Mouse (Mus musculus) G1E-ER4 (cell line): ENCODE data around the gene Usp35. TPM values are rescaled to one million over a fixed set of nuclear protein-coding genes. Genes with fewer than 3 reads are reported as not detected.

Experiments
- GATA1 ChIP-seq: IDR thresholded peaks from one replicate; pipeline ENCODE4 v1.8.0; 2012; ENCODE audit warnings: low read length, inconsistent platforms
- polyA plus RNA-seq: library from polyadenylated mRNA; stranded (reverse); fragments of >175 nt; gene quantifications from 2 replicates; pipeline ENCODE4 v1.2.3, GENCODE M21; 2012

Usp35 gene
- polyA plus RNA-seq, 1 experiment, result 0.21 TPM

DNA sequence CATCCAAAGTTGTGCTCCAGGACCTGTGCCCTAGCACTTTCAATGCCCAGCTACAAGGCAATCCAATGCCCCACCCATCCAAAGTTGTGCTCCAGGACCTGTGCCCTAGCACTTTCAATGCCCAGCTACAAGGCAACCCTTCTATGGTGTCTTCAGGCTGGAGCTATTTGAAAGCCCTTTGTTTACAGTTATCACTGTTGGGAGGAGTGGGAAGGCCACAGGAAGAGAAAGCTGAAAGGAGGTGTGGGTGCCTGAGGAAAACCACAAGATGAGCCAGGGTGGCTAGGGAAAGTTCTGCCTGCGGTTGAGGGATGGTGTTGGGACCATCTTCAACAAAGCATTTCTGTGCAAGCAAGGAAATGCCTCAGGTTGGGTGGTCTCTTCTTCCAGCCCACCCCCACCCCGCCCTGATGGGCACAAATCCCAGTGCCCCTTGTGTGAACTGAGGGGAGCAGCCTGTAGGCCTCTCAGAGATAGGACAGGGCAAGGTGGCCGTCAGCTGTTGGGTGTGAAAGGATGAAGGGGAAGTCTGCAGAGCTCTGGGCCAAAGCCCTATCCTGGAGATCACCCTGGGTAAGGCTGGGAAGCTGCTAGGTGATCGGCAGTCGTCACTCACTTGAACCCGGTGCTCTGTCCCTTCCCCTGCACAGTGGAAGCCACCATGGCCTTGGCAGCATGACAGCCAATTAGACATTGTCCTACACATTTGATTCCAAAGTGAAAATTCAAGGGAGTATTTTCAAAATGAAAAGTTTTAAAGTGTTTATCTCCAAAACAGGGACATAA lies 1.5 kb upstream of the Usp35 start:
- no peak for TF ChIP-seq GATA1

DNA sequence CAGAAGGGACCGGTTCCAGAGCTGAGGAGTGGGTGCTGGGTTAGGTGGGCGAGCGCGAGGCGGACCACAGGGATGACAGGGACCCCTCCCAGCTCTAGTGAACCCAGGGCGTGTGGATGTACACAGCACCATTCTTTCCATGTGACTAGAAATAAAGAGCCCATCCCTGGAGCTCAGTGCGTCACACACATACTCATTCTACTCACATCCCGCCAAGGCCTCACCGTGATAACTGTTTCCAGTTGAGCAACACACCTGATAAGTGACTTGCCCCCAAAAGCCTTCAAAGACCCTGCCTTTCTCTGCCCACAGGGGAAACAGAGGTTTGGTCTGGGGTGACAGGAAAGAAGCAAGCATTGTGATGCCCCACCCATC lies 834 bp upstream of the Usp35 start:
- TF ChIP-seq GATA1, result no peak

DNA sequence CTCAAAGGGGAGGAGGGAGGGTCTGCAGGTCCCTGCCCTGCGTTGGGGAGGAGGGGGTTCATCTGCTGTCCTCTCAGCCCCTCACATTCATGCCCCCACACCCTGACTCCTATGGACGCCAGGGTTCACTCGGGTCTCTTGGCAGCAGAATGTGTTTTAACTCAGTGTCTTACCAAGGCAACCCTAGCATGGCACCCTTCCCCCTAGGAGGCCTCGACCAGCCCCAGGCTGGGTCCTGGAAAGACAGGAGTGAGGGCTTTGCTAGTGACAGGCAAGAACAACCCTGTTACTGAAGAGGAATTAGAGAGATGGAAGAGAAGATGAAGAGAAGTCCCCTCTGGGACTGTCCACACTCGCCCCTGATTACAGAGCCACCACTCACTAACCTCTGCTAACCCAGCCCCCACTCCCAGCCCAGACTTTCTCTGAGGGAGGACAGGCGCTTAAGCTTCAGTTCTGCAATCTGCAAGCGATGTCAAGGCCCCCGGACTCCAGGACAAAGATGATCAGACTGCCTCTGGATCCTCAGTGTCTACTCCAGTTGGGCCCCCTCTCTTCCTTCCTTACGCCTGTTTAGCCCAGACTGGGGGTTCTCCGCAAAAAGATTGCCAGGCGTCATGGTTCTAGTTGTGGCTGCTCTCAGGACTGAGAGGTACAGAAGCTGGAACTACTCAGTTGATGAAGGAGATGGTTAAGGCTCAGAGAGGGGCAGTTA lies 732 bp downstream of the Usp35 start:
- no peak for TF ChIP-seq GATA1

DNA sequence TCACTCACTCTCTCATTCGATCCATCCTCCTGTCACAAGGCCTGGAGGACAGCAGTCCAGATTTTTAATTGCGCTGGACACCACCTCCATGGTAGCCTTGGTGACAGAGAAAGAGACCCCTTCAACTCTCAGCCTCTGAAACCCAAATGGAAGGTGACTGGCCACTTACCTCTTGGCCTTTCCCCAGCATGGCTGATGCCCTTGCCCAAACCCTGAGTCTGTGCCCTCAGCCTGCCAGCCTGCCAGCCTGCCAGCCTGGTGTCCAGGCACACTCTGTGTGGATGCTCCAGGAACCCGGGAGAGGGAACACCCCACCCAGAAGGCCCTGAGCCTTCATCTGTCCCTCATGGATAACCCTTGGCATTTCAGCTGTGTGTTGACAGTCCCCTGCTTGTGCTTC lies 2.1 kb downstream of the Usp35 start:
- TF ChIP-seq GATA1, result no peak

DNA sequence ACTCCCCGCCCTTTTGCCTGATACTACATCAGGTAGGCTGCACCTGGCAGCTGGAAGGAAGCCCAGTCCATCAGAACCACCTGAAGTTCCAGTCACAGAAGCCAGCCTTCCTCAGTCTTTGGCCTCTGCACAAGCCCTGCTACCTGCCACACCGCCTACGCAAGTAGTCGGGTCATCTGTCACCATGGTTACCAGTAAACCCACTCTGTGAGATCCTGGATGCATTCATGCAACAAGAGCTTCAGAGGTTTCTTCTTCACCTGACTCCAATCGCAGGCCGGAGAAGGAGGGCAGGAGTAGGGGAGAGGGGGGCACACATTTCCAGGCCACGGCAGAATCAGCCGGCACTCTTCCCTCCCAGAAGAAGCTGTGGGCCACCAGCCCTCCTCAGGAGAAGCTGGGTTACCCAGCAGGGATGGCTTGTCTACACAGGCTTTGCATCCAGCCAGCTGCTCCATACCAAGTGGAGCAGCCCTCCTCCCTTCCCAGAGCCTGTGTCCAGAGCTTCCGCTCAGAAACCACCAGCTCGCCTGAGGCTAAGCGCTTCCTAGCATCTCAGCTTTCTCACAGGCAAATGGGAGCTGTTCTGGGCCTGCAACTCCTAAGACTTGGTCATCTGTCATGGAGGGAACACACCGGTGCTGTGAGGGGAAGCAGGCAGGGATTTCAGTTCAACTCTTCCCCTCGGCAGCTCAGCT lies 2.8 kb downstream of the Usp35 start:
- no peak for TF ChIP-seq GATA1

DNA sequence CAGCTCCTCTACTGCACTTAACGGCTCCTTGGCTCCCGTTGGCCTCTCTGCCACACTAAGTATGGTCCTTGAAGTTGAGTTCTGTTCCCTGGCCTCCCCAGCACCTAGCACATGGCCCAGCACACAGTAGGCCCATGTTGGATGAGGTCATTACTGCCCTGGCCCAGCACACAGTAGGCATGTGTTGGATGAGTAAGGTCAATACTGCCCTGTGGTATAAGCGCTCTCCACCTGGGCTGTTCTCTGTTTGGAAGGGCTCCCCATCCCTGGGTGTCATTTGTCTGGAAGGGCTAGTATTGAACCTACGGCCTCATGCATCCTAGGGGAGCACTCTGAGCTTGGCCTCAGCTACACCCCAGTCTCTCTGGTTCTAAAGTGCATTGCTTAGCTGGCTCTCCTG lies 4.4 kb downstream of the Usp35 start:
- TF ChIP-seq GATA1, result no peak

DNA sequence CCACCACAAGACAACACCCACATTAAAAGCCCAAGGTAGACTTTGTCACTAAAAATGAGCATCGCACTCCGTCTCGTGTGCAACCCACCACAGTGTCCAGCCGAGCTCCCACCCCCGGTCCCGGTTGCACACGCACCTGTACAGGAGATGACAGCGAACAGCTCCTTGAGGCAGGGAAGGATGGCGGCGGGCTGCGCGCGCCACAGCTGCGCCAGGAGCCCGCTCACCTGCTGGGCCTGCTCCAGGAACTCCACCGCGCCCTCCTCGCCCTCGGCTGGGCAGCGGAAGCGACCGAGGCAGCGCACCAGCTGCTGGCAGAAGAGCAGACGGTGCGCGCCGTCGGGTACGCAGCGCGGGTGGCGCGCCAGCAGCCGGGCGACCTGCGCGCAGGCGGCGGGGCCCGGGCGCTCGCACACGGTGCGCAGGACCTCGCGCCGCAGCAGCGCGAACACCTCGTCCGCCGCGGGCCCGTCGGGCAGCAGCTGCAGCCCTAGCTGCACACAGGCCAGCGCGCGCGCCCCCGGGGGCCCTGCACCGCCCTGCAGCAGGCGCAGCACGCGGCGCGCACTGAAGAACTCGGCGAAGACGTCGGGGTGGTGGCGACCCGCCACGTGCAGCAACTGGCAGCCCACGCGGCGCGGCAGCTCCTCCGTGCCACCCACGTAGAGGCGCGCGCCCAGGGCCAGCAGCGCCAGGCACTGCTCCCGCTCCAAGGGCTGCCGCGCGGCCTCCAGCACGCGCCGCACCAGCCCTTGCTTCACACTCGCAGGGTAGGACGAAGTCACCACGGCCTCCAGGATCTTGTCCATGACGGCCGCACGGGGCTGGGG lies 6.4 kb downstream of the Usp35 start:
- no peak for TF ChIP-seq GATA1

DNA sequence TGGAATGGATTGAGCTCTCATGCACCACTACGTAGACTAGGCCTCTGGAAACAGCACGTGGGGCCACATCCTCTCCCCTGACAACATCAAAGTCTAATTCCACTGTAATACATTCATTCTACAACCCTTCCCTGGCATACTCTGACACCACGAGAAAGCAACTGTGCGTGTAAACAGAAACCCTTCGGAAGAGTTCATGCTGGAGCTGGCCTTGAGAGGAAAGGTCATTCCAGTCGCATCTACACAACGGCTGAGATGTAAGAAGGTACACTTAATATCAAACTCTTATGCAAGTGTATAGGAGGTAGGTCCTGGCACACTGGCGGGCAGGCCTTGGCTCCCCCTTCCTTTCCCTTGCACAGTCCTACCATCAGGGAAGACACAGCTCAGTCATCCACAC lies 7.5 kb downstream of the Usp35 start:
- no peak for TF ChIP-seq GATA1

DNA sequence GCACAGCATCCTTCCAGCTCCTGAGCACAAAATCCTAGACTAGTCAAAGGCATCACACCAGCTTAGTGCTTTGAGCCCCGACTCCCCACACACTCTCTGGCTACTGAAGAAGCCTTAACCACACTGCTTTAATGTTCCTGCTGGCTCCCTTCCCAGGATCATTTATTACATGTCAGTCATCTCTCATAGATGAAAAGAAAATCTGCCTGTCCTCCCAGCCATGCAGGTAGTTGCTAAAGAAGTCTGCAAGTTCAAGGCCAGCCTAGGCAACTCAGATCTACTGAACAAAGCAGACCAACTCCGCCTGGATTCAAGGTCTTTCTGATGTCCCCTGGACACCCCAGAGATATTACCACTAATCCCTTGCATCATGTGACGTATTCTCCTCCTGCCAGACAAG lies 14.1 kb downstream of the Usp35 start:
- no peak for TF ChIP-seq GATA1

DNA sequence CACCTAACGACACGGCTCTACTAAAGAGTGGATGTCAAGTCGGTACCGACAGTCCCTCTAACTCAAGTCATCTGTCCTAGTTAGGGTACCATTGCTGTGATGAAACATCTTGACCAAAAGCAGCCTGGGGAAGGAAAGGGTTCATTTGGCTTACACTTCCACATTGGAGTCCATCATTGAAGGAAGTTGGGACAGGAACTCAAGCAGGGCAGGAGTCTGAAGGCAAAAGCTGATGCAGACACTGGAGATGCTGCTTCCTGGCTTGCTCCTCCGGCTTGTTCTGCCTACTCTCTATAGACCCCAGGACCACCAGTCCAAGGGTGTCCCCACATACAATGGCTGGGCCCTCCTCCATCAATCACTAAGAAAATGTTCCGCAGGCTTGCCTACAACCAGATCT lies 16.2 kb downstream of the Usp35 start:
- TF ChIP-seq GATA1, result no peak

DNA sequence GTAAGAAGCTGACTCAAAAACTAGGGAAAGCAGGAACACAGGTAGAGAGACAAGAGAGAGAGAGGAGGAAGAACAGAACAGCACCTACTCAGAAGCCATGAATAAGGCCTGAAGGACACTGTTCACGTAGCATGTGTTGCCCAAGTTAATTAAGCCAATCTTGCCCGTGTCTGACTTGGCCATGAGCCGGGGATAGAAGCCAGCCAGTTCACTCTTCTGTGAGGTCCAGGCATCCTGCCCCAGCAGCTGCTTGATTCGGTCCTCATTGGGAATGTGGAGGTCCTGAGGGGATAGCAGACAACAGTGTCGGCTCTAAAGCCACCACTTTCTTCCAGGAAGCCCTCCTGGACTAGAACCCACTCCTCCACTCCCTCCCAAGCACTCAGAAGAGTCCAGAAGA lies 17.2 kb downstream of the Usp35 start:
- no peak for TF ChIP-seq GATA1

DNA sequence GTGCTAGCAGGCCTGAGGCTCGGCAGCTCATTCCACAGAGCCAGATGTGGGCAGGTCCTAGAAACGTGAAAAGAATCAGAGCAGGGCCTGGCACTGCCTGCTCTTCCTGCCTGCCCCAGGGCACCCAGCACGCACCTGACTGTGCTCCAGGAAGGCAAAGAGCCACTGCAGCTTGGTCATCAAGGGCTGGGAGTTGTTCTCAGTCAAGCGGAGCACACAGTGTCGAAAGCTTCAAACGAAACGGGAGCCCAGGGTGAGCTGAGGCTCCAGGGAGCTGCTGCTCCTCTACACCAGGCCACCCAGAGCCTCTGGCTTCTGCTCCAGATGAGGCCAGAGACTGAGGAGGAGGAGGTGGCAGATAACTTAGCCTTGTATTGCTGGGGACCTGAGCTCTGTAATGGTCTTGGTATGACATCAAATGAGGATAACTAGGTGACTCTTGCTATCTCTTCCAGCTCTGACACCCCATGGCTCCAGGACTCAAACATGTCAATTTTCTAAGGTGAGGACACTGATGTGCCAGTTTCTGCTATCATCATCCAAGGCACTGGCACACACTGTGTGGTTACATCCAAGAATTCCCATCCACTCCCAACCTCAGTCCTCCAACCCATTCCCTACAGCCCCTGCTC lies 18.3 kb downstream of the Usp35 start:
- no peak for TF ChIP-seq GATA1

DNA sequence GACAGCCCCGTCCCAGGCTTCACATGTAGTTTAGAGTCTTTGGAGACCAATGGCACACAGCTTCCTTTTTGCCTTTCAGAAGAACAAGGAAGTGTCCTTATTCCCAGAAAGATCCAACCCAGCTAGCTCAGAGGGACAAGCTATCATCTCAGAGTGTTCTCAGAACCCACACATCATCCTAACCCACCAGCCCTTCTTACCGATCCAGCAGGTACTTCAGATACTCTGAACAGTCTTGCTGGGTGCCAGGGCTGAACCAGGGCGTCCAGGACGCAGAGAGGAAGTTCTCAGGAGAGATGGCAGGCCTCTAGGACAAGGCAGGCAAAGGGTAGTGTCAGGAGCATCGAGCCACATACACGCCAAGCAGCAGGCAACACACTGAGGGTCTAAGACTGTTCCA lies 19.0 kb downstream of the Usp35 start:
- TF ChIP-seq GATA1, result no peak

DNA sequence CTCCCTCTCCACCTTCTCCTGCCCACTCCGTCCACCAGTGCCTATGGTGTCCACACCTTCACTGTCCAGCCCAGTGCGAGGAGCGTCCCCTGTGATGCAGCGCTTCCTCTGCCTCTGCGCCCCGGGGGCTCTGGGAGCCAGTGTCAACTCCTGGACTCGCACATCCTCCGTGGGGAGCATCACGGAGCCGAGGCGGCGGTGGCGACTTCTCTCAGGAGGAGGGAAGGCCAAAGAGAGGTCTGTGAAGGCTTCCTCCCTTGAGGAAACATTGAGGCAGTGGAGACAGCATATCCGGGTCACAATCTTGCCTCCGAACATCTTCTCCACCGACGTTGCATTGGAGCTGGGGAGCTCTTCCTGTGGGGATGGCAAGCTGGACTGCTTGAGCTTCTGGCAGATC lies 19.6 kb downstream of the Usp35 start:
- TF ChIP-seq GATA1, result no peak

DNA sequence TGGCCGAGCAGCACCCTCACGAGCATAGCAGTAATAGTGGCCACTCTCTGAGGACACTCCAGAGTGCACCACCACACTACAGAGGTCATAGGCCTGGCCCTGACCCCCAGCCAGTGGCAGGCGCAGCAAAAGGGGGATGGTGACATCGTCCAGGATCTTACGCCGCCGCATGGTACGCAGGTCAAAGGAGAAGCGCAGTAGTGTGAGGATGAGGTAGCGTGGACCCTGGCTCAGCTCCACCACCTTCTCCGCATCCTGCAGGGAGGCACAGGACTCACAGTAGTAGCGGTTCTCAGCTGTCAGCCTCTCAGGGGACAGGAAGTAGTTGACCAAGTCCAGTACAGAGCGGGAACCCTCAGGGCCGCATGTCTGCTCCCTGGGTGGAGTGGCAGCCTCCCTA lies 20.2 kb downstream of the Usp35 start:
- no peak for TF ChIP-seq GATA1
